ENCODE assay signal across 20 mouse cellular contexts in genomic region chr3:27310973-27311372, GRCm38 (mm10). TPM values are rescaled to one million over a fixed set of nuclear protein-coding genes. Genes with fewer than 3 reads are reported as not detected.
DNase-seq lines count a peak whose midpoint lies in the region; ATAC-seq and TF ChIP-seq lines count a peak whose summit lies in the region.
"Had no signal": no experiment of that assay in that cellular context is flagged by ENCODE, and none has a peak within 500 bp of the region (broad histone marks: within the 10 kb centered on the region; RNA-seq: fewer than 3 reads in every experiment).

No protein-coding gene starts in this region.

- H3K9me3 ChIP-seq in hindbrain, embryonic 14.5 days (ENCODE audit: control insufficient read depth, low read length), result no peaks in the 10 kb centered on the region
- H3K9me3 ChIP-seq: G1E; hindbrain, embryonic 10.5 days; intestine, embryonic 15.5 days; limb, embryonic 10.5 days; liver, embryonic 13.5 days had no signal

- no peaks in the 10 kb centered on the region for H3K4me1 ChIP-seq in hindbrain, embryonic 14.5 days (replicated peaks; ENCODE audit: control insufficient read depth, insufficient read depth, low read length)
- H3K4me1 ChIP-seq: hindbrain, embryonic 10.5 days; intestine, embryonic 15.5 days; limb, embryonic 10.5 days had no signal

- peaks cover 9% of the 10 kb centered on the region for H3K27me3 ChIP-seq in Patski
- H3K27me3 ChIP-seq in hindbrain, embryonic 14.5 days (ENCODE audit: control insufficient read depth, insufficient read depth, low read length), result no peaks in the 10 kb centered on the region
- H3K27me3 ChIP-seq: intestine, embryonic 15.5 days; liver, embryonic 13.5 days had no signal

- TF ChIP-seq CTCF in Patski (IDR thresholded peaks at IDR 0.05), result no peak

- CTCF ChIA-PET in Patski (lab: Charles Lee), result interaction anchor here (1.1 to 1.4 kb wide), 2 partner anchors 9 to 29 kb away, joined by 4 read pairs; no protein-coding TSS in a partner anchor

- no peak overlapping the region for H3K9ac ChIP-seq in hindbrain, embryonic 14.5 days
- H3K9ac ChIP-seq: forebrain, postnatal 0 days; intestine, embryonic 15.5 days; liver, embryonic 13.5 days had no signal

- H3K4me3 ChIP-seq in hindbrain, embryonic 14.5 days (replicated peaks; ENCODE audit: low read length), result no peak overlapping the region
- H3K4me3 ChIP-seq: hindbrain, embryonic 10.5 days; intestine, embryonic 15.5 days; limb, embryonic 10.5 days; liver, embryonic 13.5 days had no signal

- POLR2A ChIA-PET in Patski (lab: Charles Lee), result no interaction called here

- H3K27ac ChIP-seq in hindbrain, embryonic 14.5 days, result no peak overlapping the region
- H3K27ac ChIP-seq: hindbrain, embryonic 10.5 days; intestine, embryonic 15.5 days; limb, embryonic 10.5 days; liver, embryonic 13.5 days had no signal

- no peak overlapping the region for H3K4me2 ChIP-seq in hindbrain, embryonic 14.5 days (replicated peaks)
- H3K4me2 ChIP-seq: heart, embryonic 11.5 days; intestine, embryonic 15.5 days; liver, embryonic 13.5 days; midbrain, embryonic 11.5 days had no signal

- intact Hi-C loops in left cerebral cortex, postnatal 36 days (cut with DNase I), result no loop called here
- intact Hi-C loops in gastrocnemius, postnatal 36 days (cut with DNase I), result no loop called here

- peak; percentile 82 for ATAC-seq in Patski
- no peak for ATAC-seq in hindbrain, embryonic 14.5 days (ENCODE audit: low FRiP score)
- ATAC-seq: forebrain, postnatal 0 days; intestine, embryonic 15.5 days had no signal

- DNase-seq in cerebellum, postnatal 14 days, result peak; percentile 46 to 49
- no peak for DNase-seq in cerebellum, adult 11-12 months
- DNase-seq in left cerebral cortex, postnatal 36 days (ENCODE audit: low spot score in 2 of 2), result peak; percentile 8 to 10
- no peak for DNase-seq in left cerebral cortex, adult 11 months (ENCODE audit: low spot score)
- peak; percentile 57 for DNase-seq in Patski (ENCODE audit: low read depth, low spot score)
- DNase-seq in gastrocnemius, postnatal 36 days, result peak; percentile 48
- no peak for DNase-seq in spleen, adult 12 weeks (ENCODE audit: low spot score)
- no peak for DNase-seq in hindbrain, embryonic 14.5 days (ENCODE audit: low spot score)
- DNase-seq: cerebellum, adult 9-10 months; forebrain, postnatal 0 days; kidney, postnatal 36 days; liver, embryonic 13.5 days; lung, postnatal 14 days; thymus, postnatal 36 days had no signal

- in situ Hi-C loops in Patski (cut with MboI; ENCODE audit: low pct_unique_long_range_greater_than_20kb), result no loop called here

- WGBS in hindbrain, embryonic 14.5 days, result 98% methylated on average over 7 of the region's 7 CpGs

- H3K36me3 ChIP-seq in hindbrain, embryonic 14.5 days (replicated peaks; ENCODE audit: control insufficient read depth, insufficient read depth), result no peaks in the 10 kb centered on the region
- H3K36me3 ChIP-seq: G1E; hindbrain, embryonic 10.5 days; intestine, embryonic 15.5 days; limb, embryonic 10.5 days; liver, embryonic 13.5 days had no signal

RNA-seq across cellular contexts. Expression of gene Tnfsf10, which starts 5.9 kb away (rescaled TPM):
- total RNA-seq in left cerebral cortex, postnatal 36 days (2021), result 1 to 10 TPM; 1.1 to 1.5 TPM
- 1.5 TPM for polyA plus RNA-seq in Patski (2021)
- total RNA-seq in gastrocnemius, postnatal 36 days (2021), result 1 to 10 TPM; 4.7 to 4.8 TPM
- polyA plus RNA-seq in hindbrain, embryonic 14.5 days (2014; fragmentation: Nextera tagmentation; extraction: Ambion mirVana), result 0.08 and 0.14 TPM in 2 replicates
- polyA plus RNA-seq: heart, embryonic 11.5 days; limb, embryonic 10.5 days; midbrain, embryonic 11.5 days had no signal

Comparison
In these comparisons a context has a peak if more than half of its experiments do, and no peak if none do; other contexts are left out.
1. DNase-seq: peak in cerebellum, postnatal 14 days (2 of 2), left cerebral cortex, postnatal 36 days (2 of 2), Patski (single experiment) and gastrocnemius, postnatal 36 days (2 of 2); none in cerebellum, adult 11-12 months (single experiment), left cerebral cortex, adult 11 months (single experiment), spleen, adult 12 weeks (single experiment) and hindbrain, embryonic 14.5 days (single experiment).